Mouse (Mus musculus): ENCODE data around the gene Gm42421.

Gm42421 gene

GRCm38 (mm10) chr5:143936156-143936555 lies 8.2 kb downstream of the Gm42421 start:
- DNase-seq (ENCODE audit: low spot score) = no peak

GRCm38 (mm10) chr5:143941588-143941987 lies 13.6 kb downstream of the Gm42421 start:
- no peak for DNase-seq (ENCODE audit: low spot score)

GRCm38 (mm10) chr5:143943231-143944125 lies 15.5 kb downstream of the Gm42421 start:
- no peak for DNase-seq (ENCODE audit: low spot score)

- no peak for DNase-seq (ENCODE audit: low spot score)
These were observed 20.4 kb downstream of the Gm42421 start for GRCm38 (mm10) chr5:143948361-143948760.

GRCm38 (mm10) chr5:143950016-143950415 lies 22.0 kb downstream of the Gm42421 start:
- no peak for DNase-seq (ENCODE audit: low spot score)

- no peak for DNase-seq (ENCODE audit: low spot score)
These were observed 29.1 kb downstream of the Gm42421 start for GRCm38 (mm10) chr5:143957101-143957500.

- no peak for DNase-seq (ENCODE audit: low spot score)
These were observed 31.6 kb downstream of the Gm42421 start for GRCm38 (mm10) chr5:143959551-143959950.

GRCm38 (mm10) chr5:143961176-143961575 lies 33.2 kb downstream of the Gm42421 start:
- DNase-seq (ENCODE audit: low spot score) = no peak

- DNase-seq (ENCODE audit: low spot score) = no peak
These were observed 37.8 kb downstream of the Gm42421 start for GRCm38 (mm10) chr5:143965586-143966345.

- no peak for DNase-seq (ENCODE audit: low spot score)
These were observed 38.7 kb downstream of the Gm42421 start for GRCm38 (mm10) chr5:143966671-143967070.

- DNase-seq (ENCODE audit: low spot score) = no peak
These were observed 44.7 kb downstream of the Gm42421 start for GRCm38 (mm10) chr5:143972628-143973027.

- peak; percentile 73 for DNase-seq (ENCODE audit: low spot score)
These were observed 47.1 kb downstream of the Gm42421 start for GRCm38 (mm10) chr5:143974931-143975630.

- no peak for DNase-seq (ENCODE audit: low spot score)
These were observed 47.6 kb downstream of the Gm42421 start for GRCm38 (mm10) chr5:143975631-143975933.

- peak; percentile 17 for DNase-seq (ENCODE audit: low spot score)
These were observed 48.3 kb downstream of the Gm42421 start for GRCm38 (mm10) chr5:143976232-143976631.

GRCm38 (mm10) chr5:143976726-143977431 lies 48.9 kb downstream of the Gm42421 start:
- peak; percentile 51 for DNase-seq (ENCODE audit: low spot score)

GRCm38 (mm10) chr5:143980858-143981257 lies 52.9 kb downstream of the Gm42421 start:
- DNase-seq (ENCODE audit: low spot score) = no peak

- no peak for DNase-seq (ENCODE audit: low spot score)
These were observed 54.4 kb downstream of the Gm42421 start for GRCm38 (mm10) chr5:143982361-143982760.

GRCm38 (mm10) chr5:143985381-143985780 lies 57.4 kb downstream of the Gm42421 start:
- no peak for DNase-seq (ENCODE audit: low spot score)
